Mouse (Mus musculus) brain, embryonic 14.5 days (tissue): Measurements from ENCODE around the gene Tmem147.

Experiments
- CTCF ChIP-seq: fragments of 200-500 bp; IDR thresholded peaks from 2 replicates; pipeline ENCODE4 v1.5.1; 2012; ENCODE audit warnings: inconsistent platforms, mild to moderate bottlenecking, moderate library complexity, borderline replicate concordance; ENCODE audit not compliant: insufficient read depth, insufficient read length; ENCODE audit errors: extremely low read depth
- POLR2A ChIP-seq: fragments of 200-500 bp; IDR thresholded peaks from 2 replicates; pipeline ENCODE4 v1.6.1; 2012; ENCODE audit warnings: mild to moderate bottlenecking, inconsistent platforms, borderline replicate concordance; ENCODE audit not compliant: poor library complexity, insufficient read depth, insufficient read length, severe bottlenecking; ENCODE audit errors: extremely low read depth

GRCm38 (mm10) chr7:30698589-30698988 is 30.8 kb downstream of the Tmem147 start, which contains the start of gene 2200002J24Rik:
- no peak for TF ChIP-seq POLR2A
- TF ChIP-seq CTCF = no peak
